Mouse (Mus musculus) left cerebral cortex, postnatal 36 days (tissue): ENCODE data around the gene Hoxc10. TPM values are rescaled to one million over a fixed set of nuclear protein-coding genes. Genes with fewer than 3 reads are reported as not detected.

Experiments
- microRNA-seq: library from miRNA; unstranded; fragments of <30 nt; microRNA quantifications from one replicate; pipeline ENCODE4 v1.2.0, GENCODE M21; 2022
- total RNA-seq, 2 experiments: library from RNA; stranded (reverse); gene quantifications; 2 replicates each; pipeline ENCODE4 v1.2.3; 2021

Gene Hoxc10
- total RNA-seq, 2 experiments from 2014 or later, result not detected

Small RNA genes within 50 kb of the gene (microRNA-seq; reads per million reads assigned to microRNA genes)
- not detected for gene Mir196a-2
- not detected for gene Mir615

Other genes starting within 250 kb of the Hoxc10 start
- 10 to 100 TPM; 70.8 to 82.0 TPM for gene Calcoco1, start 244.6 kb upstream of the Hoxc10 start, total RNA-seq
- gene Hoxc13, start 45.7 kb upstream of the Hoxc10 start, total RNA-seq, result not detected
- gene Hoxc12, start 30.0 kb upstream of the Hoxc10 start, total RNA-seq, result not detected
- gene Hoxc11, start 12.4 kb upstream of the Hoxc10 start, total RNA-seq, result not detected
- gene Hoxc5, start 647 bp downstream of the Hoxc10 start, total RNA-seq, result not detected
- gene Hoxc9, start 9.6 kb downstream of the Hoxc10 start, total RNA-seq, result not detected
- gene Hoxc8, start 23.8 kb downstream of the Hoxc10 start, total RNA-seq, result not detected
- not detected for gene Hoxc6, start 31.5 kb downstream of the Hoxc10 start, total RNA-seq
- not detected for gene Hoxc4, start 52.1 kb downstream of the Hoxc10 start, total RNA-seq
- gene Smug1, start 200.3 kb downstream of the Hoxc10 start, total RNA-seq, result 10 to 100 TPM; 18.3 to 20.0 TPM